Mouse (Mus musculus) kidney, adult 18-20 months (tissue): ENCODE data around the gene Sowaha.

ENCODE experiments used
- DNase-seq: peaks from one replicate; pipeline ENCODE4 v3.0.0; 2021

Sowaha gene

DNA sequence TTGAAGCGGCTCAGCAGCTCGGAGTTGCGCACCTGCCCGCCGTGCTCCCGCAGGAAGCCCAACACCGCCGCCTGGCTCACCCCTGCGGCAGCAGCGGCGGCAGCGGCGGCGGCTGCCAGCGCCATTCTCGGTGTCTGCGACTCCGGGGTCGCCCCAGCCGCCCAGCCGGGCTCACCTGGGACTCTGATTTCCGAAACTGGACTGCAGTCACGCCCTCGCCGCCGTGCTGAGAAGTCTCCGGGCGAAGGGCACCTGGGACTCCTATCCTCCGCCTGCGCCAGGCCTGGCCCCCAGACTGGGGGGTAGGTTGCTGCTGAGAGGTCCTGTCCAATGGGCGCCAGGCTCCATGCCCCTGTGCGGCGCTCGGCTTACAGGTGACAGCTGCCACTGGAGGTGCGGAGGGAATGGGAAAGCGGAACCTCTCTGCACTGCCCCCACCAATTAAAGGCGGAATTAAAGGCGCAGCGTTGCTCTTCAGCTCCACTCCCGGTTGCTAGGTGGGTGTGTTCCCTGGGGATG lies at the start of gene Sowaha, which contains the start of gene Gm9945:
Sowaha (minus strand) TSS at position 492 of the 519 bp plus-strand sequence.
Gm9945 (plus strand) TSS at position 384 of the 519 bp plus-strand sequence.
- DNase-seq: peak; percentile 74

GRCm38 (mm10) chr11:53529253-53529557 lies 49.1 kb upstream of the Sowaha start:
- DNase-seq: no peak

GRCm38 (mm10) chr11:53528397-53529252 lies 48.6 kb upstream of the Sowaha start:
- DNase-seq: no peak

GRCm38 (mm10) chr11:53525461-53525860 lies 45.4 kb upstream of the Sowaha start:
- peak; percentile 50 for DNase-seq

DNA sequence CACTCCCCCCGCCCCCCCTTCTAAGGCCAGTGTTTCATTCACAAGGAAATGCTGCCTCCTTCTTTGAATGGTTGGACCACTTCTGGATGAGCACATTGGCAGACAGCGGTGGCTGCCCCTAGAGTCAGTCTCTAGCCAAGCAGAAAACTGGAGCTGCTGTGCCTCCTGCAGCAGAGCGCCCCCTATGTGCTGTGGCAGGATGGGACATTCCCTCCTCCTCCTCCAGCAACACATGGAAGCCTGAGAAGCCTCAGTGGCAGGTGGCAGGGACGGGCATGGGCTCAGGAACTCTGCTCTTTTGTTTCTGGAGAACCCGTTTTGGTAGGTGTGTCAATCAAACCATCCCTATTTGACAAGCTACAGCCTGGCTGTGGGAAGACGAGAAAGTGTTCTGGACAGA lies 44.8 kb upstream of the Sowaha start:
- DNase-seq: no peak

DNA sequence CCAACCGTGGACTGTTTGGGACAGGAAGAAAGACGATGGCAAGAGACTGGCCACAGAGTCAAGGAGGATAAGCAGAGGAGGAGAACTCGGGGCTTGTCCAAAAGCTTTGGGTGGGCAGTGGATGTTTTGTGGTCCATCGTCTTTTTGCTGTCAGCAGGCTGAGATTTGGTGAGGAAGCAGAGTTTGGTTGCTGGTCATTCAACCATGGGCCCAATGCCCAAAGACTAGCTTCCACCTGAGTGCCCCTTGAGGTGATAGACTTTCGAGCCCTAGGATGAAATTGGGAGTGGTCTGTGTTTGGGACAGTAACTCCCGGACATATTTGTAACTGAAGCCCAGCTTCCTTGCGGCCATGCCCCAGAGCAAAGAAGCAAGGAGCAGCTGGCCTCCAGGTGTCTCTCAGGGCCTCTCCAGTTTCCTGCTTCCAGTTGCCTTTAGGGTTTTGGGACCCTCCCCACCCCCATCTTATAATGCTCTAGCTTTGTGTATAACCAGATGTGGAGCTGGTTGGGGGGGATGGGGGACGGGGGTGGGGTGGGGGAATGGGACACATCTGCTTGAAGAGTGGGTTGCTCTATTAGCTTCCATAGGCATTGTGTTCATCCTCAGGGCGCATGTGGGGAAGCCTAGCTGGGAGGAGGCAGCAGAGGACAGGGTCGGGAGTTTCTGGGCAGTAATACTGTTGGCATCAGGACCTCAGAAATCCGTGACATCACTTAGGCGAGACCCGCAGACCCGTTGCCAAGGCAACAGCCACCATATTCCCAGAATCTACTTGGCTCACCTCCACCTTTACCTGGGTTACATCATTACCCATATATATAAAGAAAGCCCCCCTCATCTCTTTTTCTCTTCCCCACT lies 43.7 kb upstream of the Sowaha start:
- no peak for DNase-seq

DNA sequence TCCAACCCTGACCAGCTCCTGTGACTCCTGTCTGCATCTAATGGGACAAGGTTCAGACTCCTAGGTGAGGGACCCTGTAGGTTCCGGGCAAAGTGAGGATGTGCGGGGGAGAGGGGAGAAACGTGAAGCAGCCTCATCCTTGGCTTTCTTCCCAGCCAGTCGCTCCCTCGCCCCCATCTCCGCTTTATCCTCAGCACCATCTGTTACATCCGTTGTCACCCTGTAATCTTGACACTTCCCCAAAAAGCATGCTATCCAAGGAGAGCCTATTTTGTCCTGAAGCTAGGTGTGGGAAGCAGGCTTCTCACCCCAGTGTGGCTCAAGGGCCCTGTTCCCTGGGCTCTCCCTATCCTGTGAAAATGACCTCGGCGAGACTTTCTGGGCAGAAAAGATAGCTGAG lies 42.9 kb upstream of the Sowaha start:
- no peak for DNase-seq

- DNase-seq: no peak
Observed at GRCm38 (mm10) chr11:53522362-53522761, 42.3 kb upstream of the Sowaha start.

DNA sequence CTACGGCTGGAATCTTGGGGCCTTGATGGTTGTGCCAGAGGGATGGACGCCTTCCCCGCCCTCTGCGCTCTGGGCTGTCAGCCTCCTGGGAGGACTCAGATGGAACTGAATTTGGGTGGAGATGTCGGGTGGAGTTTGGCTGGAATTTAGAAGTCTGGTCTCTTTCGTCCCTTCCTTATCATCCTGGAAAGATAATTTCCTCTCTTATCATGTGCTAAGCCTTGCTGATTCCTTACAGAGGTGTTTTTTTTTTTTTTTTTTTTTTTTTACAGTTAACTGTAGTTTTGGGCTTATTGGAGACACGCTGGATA lies 41.7 kb upstream of the Sowaha start:
- DNase-seq: no peak

GRCm38 (mm10) chr11:53521120-53521820 lies 41.2 kb upstream of the Sowaha start:
- DNase-seq: no peak

GRCm38 (mm10) chr11:53520122-53520978 lies 40.3 kb upstream of the Sowaha start:
- DNase-seq: peak; percentile 51

GRCm38 (mm10) chr11:53519207-53520121 lies 39.4 kb upstream of the Sowaha start, which contains the start of gene Sept8:
Gene Sept8, plus strand, starts transcription at chr11:53519257.
- peak; percentile 72 for DNase-seq

DNA sequence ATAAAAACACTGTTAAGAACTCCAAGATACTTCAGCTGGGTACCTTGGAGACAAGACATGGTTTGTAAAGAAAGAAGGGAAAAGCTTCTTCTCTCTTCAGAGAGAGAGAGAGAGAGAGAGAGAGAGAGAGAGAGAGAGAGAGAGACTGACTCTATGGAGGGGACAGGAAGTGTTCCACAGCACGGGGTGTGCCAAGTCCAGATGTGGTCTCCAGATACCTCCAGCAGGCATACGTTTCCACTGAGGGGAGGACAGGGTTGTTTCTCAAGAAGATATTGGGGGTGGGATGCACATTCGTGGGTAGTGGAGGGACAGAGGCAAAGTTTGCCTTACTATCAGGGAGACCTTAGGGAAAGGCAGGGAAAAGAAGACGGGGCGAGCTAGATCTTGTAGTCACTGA lies 38.7 kb upstream of the Sowaha start:
- no peak for DNase-seq

DNA sequence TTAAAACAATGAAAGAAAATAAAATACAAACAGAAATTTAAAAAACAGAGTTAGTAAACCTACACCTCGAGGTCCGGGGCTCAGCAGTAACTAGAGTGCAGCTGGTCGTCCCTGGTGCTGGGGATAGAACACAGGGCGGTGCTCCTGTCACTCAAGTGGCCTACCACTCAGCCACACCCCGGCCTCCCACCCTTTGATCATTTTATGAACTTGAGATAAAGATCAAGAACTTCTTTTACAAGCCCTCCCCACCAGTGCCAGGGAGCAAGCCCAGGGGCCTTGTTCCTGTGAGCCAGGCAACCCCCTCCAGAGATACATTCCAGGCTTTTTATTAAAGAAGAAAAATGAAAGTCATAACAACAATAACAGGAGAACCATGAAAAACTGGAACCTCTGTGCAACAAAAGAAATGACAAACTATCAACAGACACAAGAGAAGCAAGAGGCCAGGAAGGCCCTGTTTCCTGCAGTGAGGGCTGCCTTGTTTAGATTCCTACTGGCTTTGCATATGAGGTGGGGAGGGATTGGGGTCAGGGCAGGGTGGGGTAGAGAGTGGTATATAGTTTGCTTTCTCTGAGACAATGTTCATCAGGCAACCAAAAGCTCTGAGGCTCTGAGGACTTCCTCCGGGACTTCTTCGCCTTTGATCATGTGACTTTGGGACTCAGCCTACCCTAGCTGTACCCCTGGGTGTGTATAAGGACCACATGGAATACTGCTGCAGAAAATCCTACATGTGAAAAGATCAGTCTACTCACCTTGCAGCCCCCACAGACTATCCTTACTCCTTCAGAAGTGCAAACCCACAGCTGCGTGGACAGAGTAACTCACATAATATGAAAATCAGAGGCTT lies 36.9 kb upstream of the Sowaha start:
- no peak for DNase-seq

DNA sequence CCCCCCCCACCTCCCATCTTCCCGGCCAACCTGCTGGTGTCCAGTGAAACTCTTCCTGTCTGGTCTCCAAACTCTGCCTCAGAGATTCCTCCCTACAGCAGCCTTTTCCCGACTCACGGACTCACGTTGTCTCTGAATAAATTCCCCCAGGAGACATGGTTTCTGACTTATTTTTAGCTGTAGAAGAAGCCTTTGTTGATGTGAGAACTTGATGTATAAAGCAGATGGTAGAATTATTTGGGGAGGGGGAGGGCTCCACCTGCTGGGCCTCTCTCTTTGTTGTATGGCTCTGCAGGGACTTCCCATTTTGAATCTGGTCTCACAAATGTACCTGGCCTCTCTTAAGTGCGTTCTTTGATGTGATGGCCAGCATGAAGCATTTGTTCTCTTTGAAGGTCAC lies 30.3 kb upstream of the Sowaha start:
- DNase-seq: no peak

DNA sequence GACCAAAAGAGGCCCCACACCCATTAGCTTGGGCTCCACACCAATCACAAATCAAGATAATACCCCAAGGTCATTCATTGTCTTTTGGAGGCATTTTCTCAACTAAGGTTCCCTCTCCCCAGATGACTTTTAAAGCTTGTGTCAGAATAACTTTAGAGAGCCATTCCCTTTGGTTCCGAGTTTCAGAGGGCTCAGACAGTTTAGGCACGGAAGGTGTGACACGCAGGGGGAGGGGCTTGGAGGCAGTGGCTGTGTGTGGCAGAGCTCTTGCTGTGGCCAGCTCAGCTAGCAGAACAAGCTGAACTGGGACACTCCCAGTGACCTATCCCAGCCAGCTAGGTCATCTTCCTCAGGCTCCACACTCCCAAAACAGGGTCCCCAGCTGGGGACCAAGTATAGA lies 28.5 kb upstream of the Sowaha start:
- DNase-seq: no peak

- DNase-seq: no peak
Observed at GRCm38 (mm10) chr11:53508152-53508551, 28.1 kb upstream of the Sowaha start.

- no peak for DNase-seq
Observed at GRCm38 (mm10) chr11:53507098-53507805, 27.2 kb upstream of the Sowaha start.

DNA sequence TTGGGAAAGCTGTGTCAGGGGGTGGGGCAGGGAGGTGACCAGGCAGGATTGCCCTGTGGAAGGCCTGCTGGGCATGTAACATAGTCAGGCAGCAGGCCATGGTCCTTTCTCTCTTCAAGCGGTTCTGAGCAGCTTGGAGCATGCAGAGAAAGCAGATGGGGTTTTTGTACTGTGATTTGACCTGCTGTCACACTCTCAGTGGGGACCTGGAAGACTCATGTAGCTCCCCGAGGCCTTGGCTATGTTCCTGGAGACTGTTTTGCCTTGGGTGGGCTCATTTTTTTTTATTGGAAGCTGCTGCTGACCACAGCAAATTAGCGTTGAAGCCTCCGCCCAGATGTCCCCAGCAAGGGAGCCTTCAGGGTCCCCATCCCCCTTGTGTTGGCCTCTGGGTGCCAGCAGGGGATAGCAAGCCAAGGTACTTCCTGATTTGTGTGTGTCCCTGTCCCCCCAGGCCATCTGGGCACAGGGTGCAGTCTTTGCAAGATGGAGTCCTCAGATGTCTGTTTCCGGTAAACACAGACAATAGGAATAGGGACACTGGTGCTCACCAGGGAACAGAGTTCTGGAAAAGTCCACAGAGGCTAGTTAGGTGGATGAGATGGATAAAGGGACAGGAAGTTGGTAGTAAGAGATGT lies 25.1 kb upstream of the Sowaha start:
- DNase-seq: no peak
